Mouse (Mus musculus) kidney, adult 10 weeks (tissue): ENCODE data around the gene Cbx5. TPM values are rescaled to one million over a fixed set of nuclear protein-coding genes. Genes with fewer than 3 reads are reported as not detected.

Experiments used
- polyA plus RNA-seq: library from polyadenylated mRNA; stranded (reverse); fragments of 350-450 nt; fragmentation: Illumina TruSeq; extraction: RNeasy Lipid Tissue Mini Kit (QIAGEN cat#74804); gene quantifications from one replicate; pipeline ENCODE4 v1.2.3, GENCODE M21; 2014; ENCODE audit warnings: low read depth, low replicate concordance

The Cbx5 gene
- polyA plus RNA-seq: 113 TPM

DNA sequence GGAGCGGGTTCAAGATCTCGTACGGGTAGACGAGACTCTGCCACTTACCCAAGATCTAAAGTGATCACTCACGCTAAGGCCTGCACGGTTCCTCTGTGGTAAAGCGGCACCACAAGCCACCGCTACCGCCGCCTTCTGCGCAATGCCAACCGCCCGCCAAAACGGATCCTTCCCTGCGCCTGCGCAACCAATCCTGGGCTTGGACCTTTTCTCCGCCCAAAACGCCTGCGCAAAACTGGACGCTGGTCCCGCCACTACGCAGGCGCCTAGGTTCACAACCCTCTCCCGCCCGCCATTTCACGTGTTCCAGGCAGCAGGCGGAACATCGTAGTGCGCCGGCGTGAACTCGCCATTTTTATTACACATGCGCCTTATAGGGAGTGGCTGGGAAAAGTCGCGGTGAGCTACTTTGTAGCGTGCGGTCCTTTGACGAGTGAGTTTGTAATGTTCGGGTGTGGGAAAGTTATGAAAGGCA, at the start of gene Cbx5:
Cbx5 (minus strand) TSS at position 132 of the 475 bp plus-strand sequence.

DNA sequence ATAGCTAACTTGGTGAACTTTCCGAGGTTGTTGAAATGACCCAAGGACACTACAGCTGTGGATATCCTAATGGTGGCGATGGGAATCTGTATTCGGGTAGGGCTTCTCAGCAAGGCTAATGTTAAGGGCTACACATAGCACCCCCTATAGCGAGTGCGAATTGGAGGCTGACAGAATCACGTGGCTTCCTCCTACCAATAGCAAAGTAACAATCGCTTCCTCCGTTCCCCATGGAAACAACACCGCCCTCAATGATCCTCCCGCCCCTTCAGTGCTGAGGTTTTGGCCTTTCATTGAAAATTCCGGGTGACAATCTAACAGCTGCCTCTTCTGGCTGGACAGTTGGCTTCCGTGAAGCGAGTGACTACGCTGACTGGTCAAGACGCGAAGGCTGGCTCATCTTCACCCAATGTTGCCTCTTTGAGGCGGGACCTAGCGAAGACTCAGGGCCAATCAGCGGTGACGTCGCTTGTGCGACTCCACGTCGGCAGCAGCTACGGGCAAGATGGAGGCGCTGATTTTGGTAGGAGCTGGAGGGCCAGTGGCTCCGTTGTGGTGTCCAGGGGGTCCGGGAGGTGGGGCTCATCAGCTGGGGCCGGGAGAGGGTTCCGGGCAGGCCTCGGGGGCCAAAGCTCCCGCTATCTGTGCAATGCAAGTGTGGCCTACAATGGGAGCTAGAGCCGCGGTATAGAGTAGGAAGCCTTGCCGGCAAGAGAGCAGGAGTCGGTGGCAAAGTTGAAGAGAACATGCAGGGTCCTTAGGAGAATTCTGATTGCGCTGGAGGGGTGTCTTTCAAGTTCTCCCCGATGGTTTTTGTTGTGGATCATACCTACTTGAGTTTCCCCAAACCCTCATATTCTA, 33.0 kb upstream of the Cbx5 start, which contains the start of gene Copz1:
Copz1 (plus strand) TSS at position 296 of the 861 bp plus-strand sequence.

DNA sequence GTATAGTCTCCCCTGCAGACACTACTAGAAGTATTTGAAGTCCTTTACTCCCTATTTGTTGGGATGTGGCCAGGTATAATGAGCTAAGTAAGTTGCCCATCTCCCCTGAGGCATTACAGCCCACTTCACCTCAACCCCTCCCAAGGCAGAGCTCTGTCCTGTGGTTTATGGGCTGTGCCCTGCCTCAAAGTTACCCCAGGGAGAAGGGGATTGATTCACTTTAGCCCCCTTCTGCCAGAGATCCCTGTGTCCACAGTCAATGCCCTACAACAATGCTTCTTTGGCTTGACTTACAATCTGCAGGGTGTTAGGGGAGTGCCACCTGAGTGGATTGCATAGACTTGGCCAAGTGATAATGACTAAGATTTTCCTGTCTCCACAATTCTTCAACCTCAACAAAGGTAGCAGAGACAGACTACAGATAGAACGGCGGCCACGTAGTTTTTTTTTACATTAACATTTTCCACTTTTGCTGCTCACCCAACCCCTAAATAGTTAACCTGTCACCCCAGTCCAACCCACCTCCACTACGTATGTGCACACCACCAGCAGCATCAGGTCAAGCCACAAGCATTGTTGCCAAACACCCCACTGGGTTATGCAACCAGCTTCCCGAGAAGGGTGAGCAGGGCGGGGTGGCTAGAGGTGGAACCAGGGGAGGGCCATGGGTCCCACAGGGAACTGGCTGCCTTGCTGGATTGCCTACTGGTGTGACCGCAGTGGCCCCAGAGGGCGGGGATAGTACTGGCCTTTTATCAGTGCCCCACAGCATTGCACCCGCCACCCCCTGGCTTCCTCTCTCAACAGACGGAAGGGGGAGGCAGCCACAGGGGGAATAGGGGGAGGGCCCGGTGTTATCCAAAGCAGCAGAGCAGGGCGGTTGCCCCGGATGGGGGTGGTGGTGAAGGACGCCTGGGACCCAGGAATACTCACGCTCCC, 18.4 kb upstream of the Cbx5 start, which contains the start of gene Nfe2:
Nfe2 (minus strand) TSS at position 614 of the 939 bp plus-strand sequence.

DNA sequence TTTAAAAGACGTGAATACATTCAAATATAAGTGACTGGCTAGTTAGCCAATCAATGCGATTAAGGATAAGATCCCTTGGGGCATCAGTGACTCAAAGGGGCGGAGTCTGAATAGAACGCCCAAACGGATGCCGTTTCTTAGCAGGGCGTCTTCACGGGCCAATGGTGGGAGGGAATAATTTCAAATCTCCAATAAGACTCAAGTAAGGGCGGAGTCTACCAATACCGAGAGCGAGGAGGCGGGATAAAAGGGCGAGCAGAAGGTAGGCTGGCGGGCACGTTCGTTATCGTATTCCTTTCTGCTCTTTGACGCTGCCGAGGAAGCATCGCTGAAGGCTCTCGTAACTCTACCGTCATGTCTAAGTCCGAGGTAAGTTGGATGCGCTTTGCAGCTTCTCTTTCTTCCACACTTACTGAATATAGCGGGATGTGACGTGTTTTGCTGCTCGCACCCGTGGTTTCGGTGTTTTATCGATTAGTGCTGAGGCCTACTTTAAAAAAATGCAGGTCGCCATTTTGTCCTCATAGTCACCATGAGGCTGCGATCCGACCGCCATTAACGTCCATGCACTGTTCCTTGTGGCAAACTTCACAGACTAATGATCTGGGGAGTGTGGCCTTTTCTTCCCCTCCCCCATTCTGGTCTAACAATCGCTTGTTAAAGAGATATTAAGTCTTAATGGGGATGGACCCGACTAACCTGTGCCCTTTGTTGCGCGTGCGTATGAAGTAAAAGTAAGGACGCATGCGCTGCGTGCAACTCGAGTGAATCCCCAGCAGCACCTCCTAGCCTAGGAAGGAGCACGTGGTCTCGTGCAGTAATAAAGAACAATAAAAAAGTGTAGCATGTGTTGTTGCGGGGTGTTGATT, 778 bp upstream of the Cbx5 start, which contains the start of gene Hnrnpa1:
Hnrnpa1 (plus strand) TSS at position 273 of the 869 bp plus-strand sequence.

DNA sequence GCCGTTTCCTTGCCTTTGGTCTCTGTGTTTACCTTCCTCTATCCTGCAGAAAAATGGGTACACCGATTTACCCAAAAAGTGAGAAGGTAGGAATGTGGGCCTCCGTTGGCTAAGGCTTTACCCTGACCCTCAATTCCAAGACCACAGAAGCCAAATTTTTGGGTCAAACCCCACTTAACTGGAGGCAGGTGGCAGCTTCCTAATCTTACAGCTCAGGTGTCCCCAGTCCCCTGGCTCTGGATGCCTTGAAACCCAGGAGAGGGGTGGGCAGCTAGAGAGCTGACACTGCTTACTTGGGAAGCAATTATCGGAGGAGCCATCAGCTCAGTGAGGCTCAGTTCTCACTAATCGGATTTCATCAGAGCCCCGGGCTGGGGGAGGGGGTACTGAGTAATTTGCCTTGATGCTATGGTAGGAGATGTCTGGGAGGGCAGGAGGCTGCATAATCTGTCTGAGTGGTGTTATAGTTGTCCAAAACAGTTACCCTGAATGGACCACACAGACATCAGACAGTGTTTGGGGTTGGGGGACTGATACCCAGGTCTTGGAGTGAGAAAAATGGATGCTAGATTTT, 72.5 kb downstream of the Cbx5 start, which contains the start of gene Smug1:
Smug1 (minus strand) TSS at position 51 of the 574 bp plus-strand sequence.

Other genes with a start within 250 kb of the Cbx5 start
- 7.4 TPM for gene Hoxc8, start 249.2 kb downstream of the Cbx5 start, polyA plus RNA-seq
- 17.0 TPM for gene Hoxc6, start 241.6 kb downstream of the Cbx5 start, polyA plus RNA-seq
- 2.9 TPM for gene Hoxc4, start 220.9 kb downstream of the Cbx5 start, polyA plus RNA-seq
- gene Smug1, start 72.7 kb downstream of the Cbx5 start, polyA plus RNA-seq: 12.2 TPM
- 258 TPM for gene Hnrnpa1, start 616 bp upstream of the Cbx5 start, polyA plus RNA-seq
- gene Nfe2, start 18.6 kb upstream of the Cbx5 start, polyA plus RNA-seq: not detected
- 90.8 TPM for gene Copz1, start 32.9 kb upstream of the Cbx5 start, polyA plus RNA-seq
- not detected for gene Gpr84, start 70.8 kb upstream of the Cbx5 start, polyA plus RNA-seq
- gene Zfp385a, start 100.3 kb upstream of the Cbx5 start, polyA plus RNA-seq: not detected
- 0.12 TPM for gene Itga5, start 126.9 kb upstream of the Cbx5 start, polyA plus RNA-seq
- gene Gtsf1, start 190.7 kb upstream of the Cbx5 start, polyA plus RNA-seq: not detected
- not detected for gene Gtsf2, start 208.7 kb upstream of the Cbx5 start, polyA plus RNA-seq
- 1.8 TPM for gene Nckap1l, start 214.0 kb upstream of the Cbx5 start, polyA plus RNA-seq